Mouse (Mus musculus) midbrain, embryonic 14.5 days (tissue): ENCODE results near the gene Fpgt. TPM values are rescaled to one million over a fixed set of nuclear protein-coding genes. Genes with fewer than 3 reads are reported as not detected.

Experiments used
- polyA plus RNA-seq: library from polyadenylated mRNA; unstranded; fragments of >200 nt; fragmentation: Nextera tagmentation; extraction: Ambion mirVana; gene quantifications from 2 replicates; pipeline ENCODE4 v1.2.1, GENCODE M21; 2014

The Fpgt gene
- polyA plus RNA-seq, 1 experiment from 2014 or later: 27.4 TPM

Other genes with a start within 250 kb of the Fpgt start
- gene Tnni3k, start 38.0 kb downstream of the Fpgt start, polyA plus RNA-seq: 0.13 TPM in 1 of 2 replicates, not detected in the other
- gene Lrriq3, start within 50 bp of the Fpgt start, polyA plus RNA-seq: 0.98 and 1.6 TPM in 2 replicates